Mouse (Mus musculus) liver, embryonic 14.5 days (tissue): ENCODE data around the gene Nxf3. TPM values are rescaled to one million over a fixed set of nuclear protein-coding genes. Genes with fewer than 3 reads are reported as not detected.

ENCODE experiments used
- ATAC-seq: fragments of 200-750 bp; cut with Nextera tagmentation; 2 replicates; pipeline ENCODE4 v1.8.0; 2017; ENCODE audit warnings: moderate number of reproducible peaks, mild to moderate bottlenecking, moderate library complexity; ENCODE audit not compliant: insufficient read depth
- DNase-seq, 3 experiments: peaks; one replicate each; pipeline ENCODE4 v3.0.0-alpha.2; 2012 to 2013; ENCODE audit warnings: low read depth in 3 of 3, low spot score in 3 of 3
- H3K27ac ChIP-seq: fragments of 300-500 bp; sonication (generic); 2 replicates; pipeline ENCODE4 v1.5.1; 2014; ENCODE audit warnings: moderate library complexity, mild to moderate bottlenecking, control low read depth, inconsistent platforms
- H3K27me3 ChIP-seq: fragments of 300-500 bp; sonication (generic); 2 replicates; pipeline ENCODE4 v1.6.1; 2014; ENCODE audit warnings: mild to moderate bottlenecking, low read length, moderate library complexity; ENCODE audit not compliant: control insufficient read depth, insufficient read depth
- H3K36me3 ChIP-seq: fragments of 300-500 bp; sonication (generic); replicated peaks from 2 replicates; pipeline ENCODE4 v1.6.1; 2014; ENCODE audit warnings: low read depth; ENCODE audit not compliant: control insufficient read depth, insufficient read depth
- H3K4me1 ChIP-seq, 2 experiments: fragments of 200-500 bp in 1 of 2; fragments of 300-500 bp in 1 of 2; sonication (generic) in 1 of 2; replicated peaks; 2 replicates each; pipeline ENCODE4 v1.6.1; 2012 to 2014; ENCODE audit warnings: antibody characterized with exemption in 1 of 2, inconsistent platforms in 1 of 2, low read length in 1 of 2; ENCODE audit not compliant: control insufficient read depth in 2 of 2, insufficient read depth in 2 of 2
- H3K4me2 ChIP-seq: fragments of 300-500 bp; sonication (generic); 2 replicates; pipeline ENCODE4 v1.6.1; 2014; ENCODE audit warnings: low read depth, mild to moderate bottlenecking, control low read depth, moderate library complexity
- H3K4me3 ChIP-seq, 2 experiments: fragments of 200-500 bp in 1 of 2; fragments of 300-500 bp in 1 of 2; sonication (generic) in 1 of 2; 2 replicates each; pipeline ENCODE4 v1.5.1; 2012 to 2014; ENCODE audit warnings: low read depth in 2 of 2, low read length in 2 of 2, mild to moderate bottlenecking in 2 of 2, control low read depth in 1 of 2, inconsistent platforms in 1 of 2, moderate library complexity in 1 of 2; ENCODE audit not compliant: insufficient read depth in 1 of 2
- H3K9ac ChIP-seq: fragments of 300-500 bp; sonication (generic); replicated peaks from 2 replicates; pipeline ENCODE4 v1.6.1; 2014; ENCODE audit warnings: mild to moderate bottlenecking, control low read depth, moderate library complexity
- H3K9me3 ChIP-seq: fragments of 300-500 bp; sonication (generic); 2 replicates; pipeline ENCODE4 v1.6.1; 2016; ENCODE audit warnings: low read length, mixed read lengths; ENCODE audit not compliant: control insufficient read depth
- CTCF ChIP-seq: IDR thresholded peaks from 2 replicates; pipeline ENCODE4 v1.5.1; 2016; ENCODE audit warnings: antibody characterized with exemption, low read depth, control low read depth
- EP300 ChIP-seq: IDR thresholded peaks from 2 replicates; pipeline ENCODE4 v1.6.1; 2016; ENCODE audit warnings: antibody characterized with exemption, low read depth
- WGBS: fragments of 180-500 bp; shearing (Covaris S2); extraction: QIAGEN DNeasy Blood & Tissue Kit; methylation state at CpG from one replicate; pipeline ENCODE4 v1.1.7; 2014; ENCODE audit not compliant: insufficient replicate concordance; 5-methylcytosine and 5-hydroxymethylcytosine counted together
- polyA plus RNA-seq, 2 experiments: library from polyadenylated mRNA; depleted of rRNA in 1 of 2; stranded (reverse) in 1 of 2; unstranded in 1 of 2; fragments of >200 nt; fragmentation: Nextera tagmentation in 1 of 2; extraction: Ambion mirVana in 1 of 2; gene quantifications; 2 replicates each; pipeline versions ENCODE4 v1.2.1 to v1.2.3; 2012 to 2014

Nxf3 gene
- polyA plus RNA-seq, 2 experiments: 0.17 to 0.39 TPM

DNA sequence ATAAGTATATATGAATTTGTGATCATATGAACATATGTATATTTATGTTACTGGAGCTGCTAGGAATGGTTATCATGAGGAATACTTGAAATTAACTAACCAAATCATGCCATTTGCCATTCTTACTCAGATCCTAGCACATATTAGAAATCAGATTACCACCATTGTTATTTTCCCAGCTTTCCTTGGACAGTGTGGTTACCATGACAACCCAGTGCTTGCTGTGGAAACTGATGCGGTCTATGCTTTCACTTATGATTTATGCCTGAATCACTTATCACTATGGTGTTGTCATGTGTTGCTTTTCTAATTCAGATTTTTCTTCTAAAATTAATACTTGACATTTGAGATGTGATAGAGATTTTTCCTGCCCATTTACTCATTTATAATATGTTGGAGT, 54.7 kb downstream of the Nxf3 start:
- Histone ChIP-seq H3K36me3 (no peaks in the 10 kb centered on the region), H3K4me1 (no peaks in the 10 kb centered on the region), H3K9ac (no peak overlapping the region), H3K27me3 (no peaks in the 10 kb centered on the region), H3K4me3 (no peak overlapping the region), H3K27ac (no peak overlapping the region), H3K9me3 (no peaks in the 10 kb centered on the region), H3K4me2 (no peak overlapping the region)
- no peak for TF ChIP-seq CTCF
- no peak for TF ChIP-seq EP300
- ATAC-seq: no peak
- 54% methylated on average over 1 of the region's 1 CpGs for WGBS
- DNase-seq: no peak

Other genes with a start within 250 kb of the Nxf3 start
- gene Gprasp2, start 246.2 kb downstream of the Nxf3 start, polyA plus RNA-seq (2012; rRNA removed): 0.88 and 1.0 TPM in 2 replicates
- 0.67 and 0.80 TPM in 2 replicates for gene Gprasp2, start 246.2 kb downstream of the Nxf3 start, polyA plus RNA-seq (2014; fragmentation: Nextera tagmentation; extraction: Ambion mirVana)
- 7.2 and 8.3 TPM in 2 replicates for gene Arxes2, start 91.4 kb downstream of the Nxf3 start, polyA plus RNA-seq (2012; rRNA removed)
- gene Arxes2, start 91.4 kb downstream of the Nxf3 start, polyA plus RNA-seq (2014; fragmentation: Nextera tagmentation; extraction: Ambion mirVana): 15.9 and 18.3 TPM in 2 replicates
- 2.6 and 2.8 TPM in 2 replicates for gene Arxes1, start 51.9 kb downstream of the Nxf3 start, polyA plus RNA-seq (2012; rRNA removed)
- 7.4 and 7.8 TPM in 2 replicates for gene Arxes1, start 51.9 kb downstream of the Nxf3 start, polyA plus RNA-seq (2014; fragmentation: Nextera tagmentation; extraction: Ambion mirVana)
- 57.1 and 93.6 TPM in 2 replicates for gene Bex2, start 17.0 kb downstream of the Nxf3 start, polyA plus RNA-seq (2012; rRNA removed)
- gene Bex2, start 17.0 kb downstream of the Nxf3 start, polyA plus RNA-seq (2014; fragmentation: Nextera tagmentation; extraction: Ambion mirVana): 127 and 138 TPM in 2 replicates
- 73.5 and 131 TPM in 2 replicates for gene Bex4, start 53.7 kb upstream of the Nxf3 start, polyA plus RNA-seq (2012; rRNA removed)
- gene Bex4, start 53.7 kb upstream of the Nxf3 start, polyA plus RNA-seq (2014; fragmentation: Nextera tagmentation; extraction: Ambion mirVana): 154 and 162 TPM in 2 replicates
- gene Tceal8, start 87.1 kb upstream of the Nxf3 start, polyA plus RNA-seq (2012; rRNA removed): 66.5 and 105 TPM in 2 replicates
- gene Tceal8, start 87.1 kb upstream of the Nxf3 start, polyA plus RNA-seq (2014; fragmentation: Nextera tagmentation; extraction: Ambion mirVana): 189 and 191 TPM in 2 replicates
- gene Tceal5, start 118.6 kb upstream of the Nxf3 start, polyA plus RNA-seq (2012; rRNA removed): 6.4 and 13.8 TPM in 2 replicates
- 2.9 and 4.0 TPM in 2 replicates for gene Tceal5, start 118.6 kb upstream of the Nxf3 start, polyA plus RNA-seq (2014; fragmentation: Nextera tagmentation; extraction: Ambion mirVana)
- gene Tceal7, start 129.5 kb upstream of the Nxf3 start, polyA plus RNA-seq (2012; rRNA removed): 0.12 and 0.14 TPM in 2 replicates
- gene Tceal7, start 129.5 kb upstream of the Nxf3 start, polyA plus RNA-seq (2014; fragmentation: Nextera tagmentation; extraction: Ambion mirVana): 0.10 and 0.76 TPM in 2 replicates
- 106 and 169 TPM in 2 replicates for gene Bex1, start 130.3 kb upstream of the Nxf3 start, polyA plus RNA-seq (2012; rRNA removed)
- 137 and 150 TPM in 2 replicates for gene Bex1, start 130.3 kb upstream of the Nxf3 start, polyA plus RNA-seq (2014; fragmentation: Nextera tagmentation; extraction: Ambion mirVana)
- 80.9 and 128 TPM in 2 replicates for gene Tceal9, start 159.8 kb upstream of the Nxf3 start, polyA plus RNA-seq (2012; rRNA removed)
- 233 and 236 TPM in 2 replicates for gene Tceal9, start 159.8 kb upstream of the Nxf3 start, polyA plus RNA-seq (2014; fragmentation: Nextera tagmentation; extraction: Ambion mirVana)
- 199 and 227 TPM in 2 replicates for gene Bex3, start 185.0 kb upstream of the Nxf3 start, polyA plus RNA-seq (2012; rRNA removed)
- 224 and 229 TPM in 2 replicates for gene Bex3, start 185.0 kb upstream of the Nxf3 start, polyA plus RNA-seq (2014; fragmentation: Nextera tagmentation; extraction: Ambion mirVana)